Comparison of ENCODE assay signal across 14 mouse cellular contexts in the genomic region with DNA sequence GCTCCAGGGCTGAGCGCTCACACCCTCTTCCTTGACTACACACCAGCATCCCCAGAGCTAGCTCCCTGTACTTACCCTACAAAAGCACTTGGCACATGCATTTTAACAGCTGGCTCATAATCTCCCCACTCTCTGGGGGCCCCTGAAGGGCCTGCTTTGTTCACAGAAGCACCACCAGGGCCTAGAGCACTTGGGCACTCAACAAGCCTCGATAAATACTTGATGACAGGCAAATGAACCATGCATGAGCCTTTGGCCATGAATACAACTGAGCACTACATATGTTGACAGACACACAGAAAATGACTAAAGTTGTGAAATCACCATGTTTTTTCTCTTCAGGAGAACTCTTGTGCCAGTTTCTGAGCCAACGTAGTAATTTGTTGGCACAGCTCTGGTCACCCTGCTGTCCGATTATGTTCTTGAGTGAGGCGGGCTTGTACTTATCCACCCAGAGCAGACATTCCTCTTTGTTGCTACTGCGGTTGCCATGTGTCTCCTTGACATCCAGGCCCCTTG. TPM values are rescaled to one million over a fixed set of nuclear protein-coding genes. Genes with fewer than 3 reads are reported as not detected.
A peak's percentile ranks its signal among the peaks of the same experiment; 100 is the strongest.
DNase-seq lines count a peak whose midpoint lies in the region; ATAC-seq and TF ChIP-seq lines count a peak whose summit lies in the region.
"Had no signal": no experiment of that assay in that cellular context is flagged by ENCODE, and none has a peak within 500 bp of the region (broad histone marks: within the 10 kb centered on the region; RNA-seq: fewer than 3 reads in every experiment).

No protein-coding gene starts in this region.

- peak; percentile 74 for ATAC-seq in forebrain, embryonic 15.5 days (replicated peaks)
- no peak for ATAC-seq in midbrain, embryonic 14.5 days (ENCODE audit: low FRiP score, low TSS enrichment)
- no peak for ATAC-seq in midbrain, embryonic 16.5 days
- ATAC-seq: CD4-positive, CD25-positive, alpha-beta regulatory T cell, adult 4 months; intestine, embryonic 15.5 days had no signal

- no peak overlapping the region for H3K4me3 ChIP-seq in forebrain, embryonic 15.5 days
- no peak overlapping the region for H3K4me3 ChIP-seq in forebrain, embryonic 10.5 days
- no peak overlapping the region for H3K4me3 ChIP-seq in midbrain, embryonic 14.5 days (replicated peaks; ENCODE audit: low read depth, low read length)
- no peak overlapping the region for H3K4me3 ChIP-seq in midbrain, embryonic 16.5 days (ENCODE audit: low read depth, low read length)
- no peak overlapping the region for H3K4me3 ChIP-seq in lung, adult 2 months (replicated peaks; ENCODE audit: extremely low read depth, low read depth, low read length)
- H3K4me3 ChIP-seq: erythroblast, embryonic 14.5 days; intestine, embryonic 15.5 days had no signal

- H3K9ac ChIP-seq in forebrain, embryonic 15.5 days (replicated peaks) = no peak overlapping the region
- H3K9ac ChIP-seq in midbrain, embryonic 14.5 days (replicated peaks; ENCODE audit: low read length) = no peak overlapping the region
- no peak overlapping the region for H3K9ac ChIP-seq in midbrain, embryonic 16.5 days (ENCODE audit: low read depth, low read length)
- H3K9ac ChIP-seq: intestine, embryonic 15.5 days had no signal

- no peaks in the 10 kb centered on the region for H3K9me3 ChIP-seq in forebrain, embryonic 15.5 days
- no peaks in the 10 kb centered on the region for H3K9me3 ChIP-seq in forebrain, embryonic 10.5 days
- H3K9me3 ChIP-seq in midbrain, embryonic 14.5 days (ENCODE audit: control insufficient read depth, low read length) = no peaks in the 10 kb centered on the region
- no peaks in the 10 kb centered on the region for H3K9me3 ChIP-seq in midbrain, embryonic 16.5 days (replicated peaks; ENCODE audit: control insufficient read depth, low read length, poor library complexity, severe bottlenecking)
- H3K9me3 ChIP-seq: intestine, embryonic 15.5 days had no signal

- no peak overlapping the region for H3K4me2 ChIP-seq in forebrain, embryonic 15.5 days (replicated peaks)
- no peak overlapping the region for H3K4me2 ChIP-seq in midbrain, embryonic 14.5 days (ENCODE audit: low read length)
- H3K4me2 ChIP-seq in midbrain, embryonic 16.5 days (ENCODE audit: low read length) = no peak overlapping the region
- H3K4me2 ChIP-seq: intestine, embryonic 15.5 days had no signal

- DNase-seq in forebrain, embryonic 10.5 days (ENCODE audit: extremely low spot score, low spot score) = no peak
- peak; percentile 4 for DNase-seq in midbrain, embryonic 14.5 days
- peak; percentile 34 for DNase-seq in lung, adult 2 months
- peak; percentile 78 for DNase-seq in retina, postnatal 1 day
- DNase-seq in urinary bladder, adult 18-20 months (ENCODE audit: low spot score in 2 of 2) = no peak
- DNase-seq in ovary, adult 18-20 months (ENCODE audit: low spot score) = no peak
- DNase-seq: adrenal gland, postnatal 36 days; cerebellum, postnatal 36 days; gastrocnemius, postnatal 36 days had no signal

- 0 out of 2 replicates have a peak overlapping the region, but pooled peaks have one; percentile 25 for H3K27ac ChIP-seq in forebrain, embryonic 15.5 days (replicated peaks)
- H3K27ac ChIP-seq in forebrain, embryonic 10.5 days = no peak overlapping the region
- H3K27ac ChIP-seq in midbrain, embryonic 14.5 days (replicated peaks; ENCODE audit: low read depth, low read length) = no peak overlapping the region
- no peak overlapping the region for H3K27ac ChIP-seq in midbrain, embryonic 16.5 days (ENCODE audit: low read length)
- H3K27ac ChIP-seq: intestine, embryonic 15.5 days had no signal

- no peaks in the 10 kb centered on the region for H3K4me1 ChIP-seq in forebrain, embryonic 15.5 days
- no peaks in the 10 kb centered on the region for H3K4me1 ChIP-seq in forebrain, embryonic 10.5 days
- H3K4me1 ChIP-seq in midbrain, embryonic 14.5 days (ENCODE audit: control insufficient read depth, insufficient read depth, low read length) = no peaks in the 10 kb centered on the region
- H3K4me1 ChIP-seq in midbrain, embryonic 16.5 days (ENCODE audit: control insufficient read depth, insufficient read depth, low read length) = no peaks in the 10 kb centered on the region
- peaks cover 2% of the 10 kb centered on the region; the same call in 1 of the 2 replicates for H3K4me1 ChIP-seq in lung, adult 2 months (ENCODE audit: control insufficient read depth, insufficient read depth, low read length)
- H3K4me1 ChIP-seq: intestine, embryonic 15.5 days had no signal

- WGBS in forebrain, embryonic 15.5 days = 73% methylated on average over 6 of the region's 6 CpGs
- WGBS in forebrain, embryonic 10.5 days = 93% methylated on average over 6 of the region's 6 CpGs
- 84% methylated on average over 6 of the region's 6 CpGs for WGBS in midbrain, embryonic 14.5 days
- 76% methylated on average over 6 of the region's 6 CpGs for WGBS in midbrain, embryonic 16.5 days
- 53% methylated on average over 6 of the region's 6 CpGs for WGBS in lung, adult 2 months

- H3K36me3 ChIP-seq in forebrain, embryonic 15.5 days = peaks cover 26% of the 10 kb centered on the region
- peaks cover 80% of the 10 kb centered on the region for H3K36me3 ChIP-seq in forebrain, embryonic 10.5 days (replicated peaks)
- peaks cover 20% of the 10 kb centered on the region for H3K36me3 ChIP-seq in midbrain, embryonic 14.5 days (ENCODE audit: control insufficient read depth, insufficient read depth, low read length)
- H3K36me3 ChIP-seq in midbrain, embryonic 16.5 days (ENCODE audit: control insufficient read depth, insufficient read depth, low read length) = peaks cover 1% of the 10 kb centered on the region

- H3K27me3 ChIP-seq in forebrain, embryonic 15.5 days = no peaks in the 10 kb centered on the region
- H3K27me3 ChIP-seq in forebrain, embryonic 10.5 days (ENCODE audit: poor library complexity, severe bottlenecking) = no peaks in the 10 kb centered on the region
- no peaks in the 10 kb centered on the region for H3K27me3 ChIP-seq in midbrain, embryonic 14.5 days (ENCODE audit: control insufficient read depth, insufficient read depth, low read length)
- no peaks in the 10 kb centered on the region for H3K27me3 ChIP-seq in midbrain, embryonic 16.5 days (ENCODE audit: control insufficient read depth, insufficient read depth, low read depth, low read length)
- H3K27me3 ChIP-seq: intestine, embryonic 15.5 days had no signal

- no peak for TF ChIP-seq CTCF in lung, adult 2 months (IDR thresholded peaks at IDR 0.05; ENCODE audit: insufficient read depth, low read length)

- TF ChIP-seq POLR2A in lung, adult 2 months (IDR thresholded peaks at IDR 0.05; ENCODE audit: borderline replicate concordance, extremely low read depth, low read depth, low read length) = no peak

RNA-seq across cellular contexts. Expression of gene Rfc1, which starts 56.3 kb away (rescaled TPM):
- polyA plus RNA-seq in forebrain, embryonic 15.5 days (2015; fragmentation: Nextera tagmentation; extraction: Ambion mirVana) = 44.2 and 46.5 TPM in 2 replicates
- polyA plus RNA-seq in forebrain, embryonic 10.5 days (2016; fragmentation: Nextera tagmentation; extraction: Ambion mirVana) = 103 and 110 TPM in 2 replicates
- polyA plus RNA-seq in midbrain, embryonic 14.5 days (2014; fragmentation: Nextera tagmentation; extraction: Ambion mirVana) = 23.3 and 34.8 TPM in 2 replicates
- polyA plus RNA-seq in midbrain, embryonic 16.5 days (2015; fragmentation: Nextera tagmentation; extraction: Ambion mirVana) = 26.5 and 29.2 TPM in 2 replicates
- 7.4 and 11.6 TPM in 2 replicates for polyA plus RNA-seq in lung, adult 2 months (2012; rRNA removed)

Comparison
In these comparisons a context has a peak if more than half of its experiments do, and no peak if none do; other contexts are left out.
1. DNase-seq: peak in midbrain, embryonic 14.5 days (single experiment), lung, adult 2 months (single experiment) and retina, postnatal 1 day (single experiment); none in forebrain, embryonic 10.5 days (single experiment), urinary bladder, adult 18-20 months (0 of 2) and ovary, adult 18-20 months (single experiment).